Mouse (Mus musculus) hindbrain, embryonic 16.5 days (tissue): ENCODE measurements around the gene Rorc. TPM values are rescaled to one million over a fixed set of nuclear protein-coding genes. Genes with fewer than 3 reads are reported as not detected.

ENCODE experiments used
- ATAC-seq: fragments of 200-750 bp; cut with Nextera tagmentation; 2 replicates; pipeline ENCODE4 v1.8.0; 2017; ENCODE audit warnings: moderate TSS enrichment, moderate library complexity
- H3K27ac ChIP-seq: fragments of 300-500 bp; sonication (generic); 2 replicates; pipeline ENCODE4 v1.5.1; 2014; ENCODE audit warnings: low read depth, mild to moderate bottlenecking, control low read depth, low read length, moderate library complexity
- H3K27me3 ChIP-seq: fragments of 300-500 bp; sonication (generic); replicated peaks from 2 replicates; pipeline ENCODE4 v1.6.1; 2014; ENCODE audit warnings: low read length; ENCODE audit not compliant: control insufficient read depth, insufficient read depth
- H3K36me3 ChIP-seq: fragments of 300-500 bp; sonication (generic); 2 replicates; pipeline ENCODE4 v1.6.1; 2014; ENCODE audit warnings: mild to moderate bottlenecking, low read length, moderate library complexity, mixed read lengths; ENCODE audit not compliant: control insufficient read depth, insufficient read depth
- H3K4me1 ChIP-seq: fragments of 300-500 bp; sonication (generic); 2 replicates; pipeline ENCODE4 v1.6.1; 2014; ENCODE audit warnings: low read depth, low read length; ENCODE audit not compliant: control insufficient read depth, insufficient read depth
- H3K4me2 ChIP-seq: fragments of 300-500 bp; sonication (generic); 2 replicates; pipeline ENCODE4 v1.6.1; 2014; ENCODE audit warnings: mild to moderate bottlenecking, low read length, control low read depth, moderate library complexity
- H3K4me3 ChIP-seq: fragments of 300-500 bp; sonication (generic); 2 replicates; pipeline ENCODE4 v1.5.1; 2014; ENCODE audit warnings: mild to moderate bottlenecking, low read length, control low read depth, moderate library complexity
- H3K9ac ChIP-seq: fragments of 300-500 bp; sonication (generic); 2 replicates; pipeline ENCODE4 v1.6.1; 2014; ENCODE audit warnings: low read depth, mild to moderate bottlenecking, control low read depth, low read length, moderate library complexity
- H3K9me3 ChIP-seq: fragments of 300-500 bp; sonication (generic); 2 replicates; pipeline ENCODE4 v1.6.1; 2014; ENCODE audit warnings: mild to moderate bottlenecking, low read length, moderate library complexity; ENCODE audit not compliant: control insufficient read depth
- WGBS: fragments of 180-500 bp; shearing (Covaris S2); extraction: QIAGEN DNeasy Blood & Tissue Kit; methylation state at CpG from one replicate; pipeline ENCODE4 v1.1.7; 2014; 5-methylcytosine and 5-hydroxymethylcytosine counted together
- polyA plus RNA-seq: library from polyadenylated mRNA; unstranded; fragments of >200 nt; fragmentation: Nextera tagmentation; extraction: Ambion mirVana; gene quantifications from 2 replicates; pipeline ENCODE4 v1.2.1, GENCODE M21; 2015

The Rorc gene
- polyA plus RNA-seq, 1 experiment from 2014 or later: 0.36 TPM

DNA sequence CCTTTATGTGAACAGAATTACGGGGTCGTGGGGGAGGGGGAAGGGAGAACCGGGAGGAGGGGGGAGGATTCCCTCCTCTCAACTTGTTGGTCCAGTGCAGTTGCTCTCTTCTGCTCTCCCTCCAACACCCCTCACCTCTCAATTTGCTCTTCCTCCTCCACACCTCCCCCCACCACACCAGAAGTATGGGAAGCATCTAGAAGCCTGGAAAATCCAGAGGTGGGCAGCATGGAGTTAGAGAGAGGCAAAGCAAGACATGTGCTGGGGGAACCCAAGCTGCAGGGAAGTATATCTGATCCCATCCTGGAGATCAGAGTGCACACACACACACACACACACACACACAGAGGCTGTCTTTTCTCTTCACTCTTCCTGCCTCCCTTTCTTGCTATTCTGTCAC is 556 bp upstream of the Rorc start:
- H3K4me3 ChIP-seq: no peak overlapping the region

DNA sequence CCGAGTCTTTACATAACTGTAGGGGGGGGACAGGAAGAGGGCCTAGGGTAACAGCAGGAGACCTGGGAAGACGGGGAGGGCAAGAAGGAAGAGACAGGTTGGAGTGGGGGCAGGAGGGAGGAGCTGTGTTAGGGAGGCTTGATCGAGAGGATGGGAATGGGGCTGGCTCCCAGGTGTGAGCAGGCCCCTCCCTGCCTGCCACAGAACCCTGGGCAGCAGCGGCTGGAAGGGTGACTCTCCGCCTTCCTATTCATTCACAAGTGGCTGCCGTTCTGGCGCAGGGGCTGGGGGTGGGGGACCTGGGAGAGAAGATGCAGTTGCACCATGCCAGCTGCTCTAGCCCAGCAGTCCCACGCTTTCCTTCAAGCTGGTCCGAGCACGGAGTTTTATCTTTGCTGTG is 496 bp downstream of the Rorc start:
- WGBS: 4% methylated on average over 10 of the region's 10 CpGs
- peaks cover 22% of the 10 kb centered on the region for H3K4me1 ChIP-seq
- peak overlapping the region; percentile 14; the same call in 1 of the 2 replicates for H3K4me3 ChIP-seq
- H3K9ac ChIP-seq: peak overlapping the region; percentile 33; the same call in 1 of the 2 replicates
- peak overlapping the region; percentile 47 for H3K4me2 ChIP-seq
- no peaks in the 10 kb centered on the region for H3K9me3 ChIP-seq
- H3K27me3 ChIP-seq: 0 out of 2 replicates have a peak, but pooled peaks cover 4% of the 10 kb centered on the region
- no peak overlapping the region for H3K27ac ChIP-seq
- H3K36me3 ChIP-seq: no peaks in the 10 kb centered on the region
- ATAC-seq: peak; percentile 27

More for the DNA sequence above, 556 bp upstream of the Rorc start:
- no peaks in the 10 kb centered on the region for H3K9me3 ChIP-seq
- H3K27me3 ChIP-seq: 0 out of 2 replicates have a peak, but pooled peaks cover 4% of the 10 kb centered on the region
- no peaks in the 10 kb centered on the region for H3K36me3 ChIP-seq
- peak overlapping the region; percentile 47 for H3K4me2 ChIP-seq
- WGBS: 0% methylated on average over 3 of the region's 3 CpGs
- peak overlapping the region; percentile 41; the same call in 1 of the 2 replicates for H3K9ac ChIP-seq
- no peak overlapping the region; the same call in 1 of the 2 replicates for H3K27ac ChIP-seq
- H3K4me1 ChIP-seq: peaks cover 22% of the 10 kb centered on the region
- ATAC-seq: no peak; the same call in 1 of the 2 replicates

DNA sequence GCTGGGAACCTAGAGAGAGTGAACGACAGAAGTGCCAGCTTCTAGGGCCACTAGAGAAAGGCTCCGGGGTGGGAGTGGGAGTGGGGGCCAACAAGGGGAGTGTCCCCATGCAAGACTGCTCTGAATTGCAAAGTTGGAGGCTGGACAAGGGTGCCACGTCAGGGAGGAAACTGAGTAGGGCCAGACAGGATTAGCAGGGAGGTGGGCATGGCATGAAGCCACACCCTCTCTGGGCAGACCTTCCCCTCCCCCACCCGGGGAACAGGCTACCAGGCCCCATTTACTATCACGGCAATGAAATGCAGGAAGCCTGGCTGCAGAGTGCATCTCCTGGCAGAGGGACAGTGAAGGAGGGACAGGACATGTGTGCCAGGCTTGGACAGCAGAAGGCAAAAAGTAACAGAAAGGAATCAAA is 1.0 kb downstream of the Rorc start:
- Histone ChIP-seq H3K4me2 (peak overlapping the region; percentile 47), H3K4me3 (peak overlapping the region; percentile 14; the same call in 1 of the 2 replicates), H3K4me1 (peaks cover 22% of the 10 kb centered on the region), H3K9me3 (no peaks in the 10 kb centered on the region), H3K27ac (no peak overlapping the region), H3K36me3 (no peaks in the 10 kb centered on the region), H3K27me3 (0 out of 2 replicates have a peak, but pooled peaks cover 4% of the 10 kb centered on the region), H3K9ac (peak overlapping the region; percentile 33; the same call in 1 of the 2 replicates)
- WGBS: 3% methylated on average over 5 of the region's 5 CpGs
- ATAC-seq: peak; percentile 67

DNA sequence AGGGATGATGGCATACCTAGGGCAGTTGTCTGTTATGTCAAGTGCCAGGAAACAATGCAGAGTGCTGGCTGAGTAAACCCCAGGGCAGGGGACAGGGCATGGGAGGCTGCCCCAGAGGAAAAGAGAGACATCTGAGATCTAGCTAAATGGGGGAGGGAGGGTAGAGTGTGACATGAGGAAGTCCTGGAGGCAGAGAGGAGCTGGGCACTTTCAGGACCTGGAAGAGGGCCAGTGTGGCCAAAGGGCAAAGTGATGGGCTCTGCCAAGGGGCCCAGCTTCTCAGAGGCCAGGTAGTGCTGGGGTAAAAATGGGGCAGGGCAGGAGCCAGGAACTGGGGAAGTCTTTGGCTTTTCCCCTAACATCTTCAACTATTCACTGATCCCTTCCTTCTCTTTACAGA is 2.0 kb downstream of the Rorc start:
- H3K27me3 ChIP-seq: 0 out of 2 replicates have a peak, but pooled peaks cover 4% of the 10 kb centered on the region
- H3K36me3 ChIP-seq: no peaks in the 10 kb centered on the region
- H3K4me1 ChIP-seq: peaks cover 22% of the 10 kb centered on the region
- no peak overlapping the region for H3K4me2 ChIP-seq
- H3K9me3 ChIP-seq: no peaks in the 10 kb centered on the region
- H3K9ac ChIP-seq: no peak overlapping the region
- H3K4me3 ChIP-seq: no peak overlapping the region
- H3K27ac ChIP-seq: no peak overlapping the region
- ATAC-seq: no peak

DNA sequence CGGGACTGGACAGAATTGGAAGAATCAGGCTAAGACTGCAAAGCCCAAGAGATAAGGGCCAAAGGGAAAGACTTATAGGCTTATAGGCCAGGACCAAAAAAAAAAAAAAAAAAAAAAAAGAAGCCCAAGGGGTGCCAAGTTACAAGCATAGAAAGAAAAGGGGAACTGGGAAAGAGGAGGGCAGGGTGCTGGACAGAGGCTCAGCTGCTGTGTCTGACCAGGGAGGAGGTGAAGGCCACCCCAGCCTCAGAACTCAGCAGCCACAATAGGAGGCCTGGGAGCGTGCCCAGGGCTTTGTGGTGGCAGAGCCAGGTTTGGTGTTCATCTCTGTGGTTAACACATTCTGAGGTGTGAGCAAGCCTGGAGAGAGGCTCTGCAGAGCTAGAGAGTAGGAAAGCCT is 2.6 kb downstream of the Rorc start:
- no peak for ATAC-seq
- H3K4me3 ChIP-seq: no peak overlapping the region
- WGBS: 84% methylated on average over 2 of the region's 2 CpGs
- 0 out of 2 replicates have a peak, but pooled peaks cover 4% of the 10 kb centered on the region for H3K27me3 ChIP-seq
- H3K27ac ChIP-seq: no peak overlapping the region
- no peak overlapping the region for H3K9ac ChIP-seq
- H3K4me1 ChIP-seq: peaks cover 22% of the 10 kb centered on the region
- H3K4me2 ChIP-seq: no peak overlapping the region
- H3K9me3 ChIP-seq: no peaks in the 10 kb centered on the region
- no peaks in the 10 kb centered on the region for H3K36me3 ChIP-seq

DNA sequence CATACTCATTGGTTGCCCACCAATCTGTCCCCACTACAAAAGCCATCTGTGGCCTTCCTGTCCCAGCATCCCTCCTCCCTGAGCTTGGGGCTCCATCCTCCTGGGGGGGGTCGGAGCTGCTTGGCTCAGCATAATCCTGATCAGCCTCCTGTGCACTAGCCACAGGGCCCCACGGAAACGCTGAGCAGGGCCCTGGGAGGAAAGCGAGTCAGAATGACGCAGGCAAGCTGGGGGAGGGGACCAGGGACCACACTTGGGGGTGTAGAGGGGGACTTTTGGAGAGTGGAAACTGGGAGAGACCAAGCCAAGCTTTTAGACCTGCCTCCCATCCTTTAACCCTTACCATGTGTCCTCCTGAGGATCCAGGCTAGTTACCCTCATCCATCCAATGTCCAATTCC is 3.3 kb downstream of the Rorc start:
- no peak overlapping the region for H3K9ac ChIP-seq
- no peaks in the 10 kb centered on the region for H3K36me3 ChIP-seq
- H3K4me2 ChIP-seq: no peak overlapping the region
- no peak overlapping the region for H3K27ac ChIP-seq
- 54% methylated on average over 5 of the region's 5 CpGs for WGBS
- H3K9me3 ChIP-seq: no peaks in the 10 kb centered on the region
- H3K27me3 ChIP-seq: 0 out of 2 replicates have a peak, but pooled peaks cover 4% of the 10 kb centered on the region
- H3K4me1 ChIP-seq: peaks cover 22% of the 10 kb centered on the region
- ATAC-seq: no peak
- H3K4me3 ChIP-seq: no peak overlapping the region

DNA sequence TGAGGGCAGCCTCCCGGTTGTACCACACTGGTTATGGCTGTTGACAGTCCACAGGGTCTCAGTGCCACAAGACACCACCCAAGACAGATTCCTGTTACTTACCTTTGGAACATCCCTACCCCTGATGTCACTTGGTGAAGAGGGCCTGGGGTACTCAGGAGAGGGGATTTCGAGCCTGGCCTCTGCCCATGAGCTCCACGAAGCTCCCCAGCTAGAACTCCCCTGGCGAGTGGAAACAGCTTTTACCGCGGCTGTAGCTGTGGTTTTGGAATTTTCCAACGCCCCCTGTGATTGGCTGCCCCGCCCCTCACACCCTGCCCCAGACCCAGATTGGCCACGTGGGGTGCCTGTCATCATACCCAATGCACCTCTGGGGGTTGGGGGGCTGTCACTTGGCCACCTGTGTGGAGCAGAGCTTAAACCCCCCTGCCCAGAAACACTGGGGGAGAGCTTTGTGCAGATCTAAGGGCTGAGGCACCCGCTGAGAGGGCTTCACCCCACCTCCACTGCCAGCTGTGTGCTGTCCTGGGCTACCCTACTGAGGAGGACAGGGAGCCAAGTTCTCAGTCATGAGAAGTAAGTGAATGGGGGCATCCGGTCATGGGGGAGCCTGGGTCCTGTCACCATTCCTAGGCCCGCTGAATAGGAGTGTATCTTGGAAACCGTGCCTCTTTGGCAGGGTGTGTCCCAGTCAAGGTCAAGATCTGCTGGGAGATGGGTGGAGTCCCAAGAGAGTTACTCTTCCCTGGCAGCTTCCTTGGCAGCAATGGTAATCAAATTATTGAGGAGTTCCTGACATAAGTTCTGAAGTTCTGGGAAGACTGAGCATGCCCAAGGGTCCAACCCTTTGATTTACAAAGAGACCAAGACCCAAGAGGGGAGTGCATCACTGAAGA is 4.7 kb downstream of the Rorc start:
- WGBS: 17% methylated on average over 13 of the region's 13 CpGs
- ATAC-seq: no peak
- Histone ChIP-seq H3K4me1 (peaks cover 15% of the 10 kb centered on the region), H3K36me3 (no peaks in the 10 kb centered on the region), H3K4me2 (no peak overlapping the region), H3K4me3 (no peak overlapping the region), H3K27ac (no peak overlapping the region), H3K27me3 (0 out of 2 replicates have a peak, but pooled peaks cover 4% of the 10 kb centered on the region), H3K9ac (no peak overlapping the region), H3K9me3 (no peaks in the 10 kb centered on the region)

DNA sequence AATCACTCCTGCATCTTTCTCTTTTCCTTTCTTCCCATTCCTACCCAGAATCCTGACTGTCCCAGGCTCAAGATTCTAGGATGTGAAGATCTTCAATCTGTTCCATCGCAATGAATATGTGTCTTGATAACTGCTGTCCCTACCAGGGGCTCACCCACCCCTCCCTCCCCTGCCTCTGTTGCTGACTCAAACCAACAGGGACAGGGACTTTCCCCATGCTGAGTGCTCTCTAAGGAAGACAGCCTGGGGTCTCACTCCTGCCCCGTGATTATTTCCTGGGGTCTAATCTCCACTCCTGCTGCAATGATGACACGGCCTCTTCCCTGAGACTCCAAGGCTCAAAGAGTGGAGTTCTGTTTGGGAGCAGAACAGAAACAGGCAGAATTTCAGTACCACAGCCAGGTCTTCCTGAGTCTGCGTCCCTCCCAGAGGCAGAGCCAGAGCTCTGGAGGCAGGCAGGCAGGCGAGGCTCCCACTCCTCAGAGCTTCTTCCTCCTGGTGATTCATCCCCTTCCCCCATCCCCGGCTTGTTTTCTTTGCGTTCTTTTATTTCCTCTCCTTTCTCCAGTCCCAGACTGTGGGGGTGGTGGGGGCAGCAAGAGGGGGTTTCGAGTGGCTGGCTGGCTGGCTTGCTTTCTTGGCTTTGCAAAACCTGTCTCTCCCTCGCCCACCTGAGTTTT is 7.4 kb downstream of the Rorc start:
- no peaks in the 10 kb centered on the region for H3K9me3 ChIP-seq
- H3K4me2 ChIP-seq: no peak overlapping the region
- no peak overlapping the region for H3K27ac ChIP-seq
- 27% methylated on average over 9 of the region's 9 CpGs for WGBS
- 0 out of 2 replicates have a peak, but pooled peaks cover 4% of the 10 kb centered on the region for H3K27me3 ChIP-seq
- no peak for ATAC-seq
- H3K9ac ChIP-seq: no peak overlapping the region
- H3K36me3 ChIP-seq: no peaks in the 10 kb centered on the region
- no peaks in the 10 kb centered on the region for H3K4me1 ChIP-seq
- H3K4me3 ChIP-seq: no peak overlapping the region

DNA sequence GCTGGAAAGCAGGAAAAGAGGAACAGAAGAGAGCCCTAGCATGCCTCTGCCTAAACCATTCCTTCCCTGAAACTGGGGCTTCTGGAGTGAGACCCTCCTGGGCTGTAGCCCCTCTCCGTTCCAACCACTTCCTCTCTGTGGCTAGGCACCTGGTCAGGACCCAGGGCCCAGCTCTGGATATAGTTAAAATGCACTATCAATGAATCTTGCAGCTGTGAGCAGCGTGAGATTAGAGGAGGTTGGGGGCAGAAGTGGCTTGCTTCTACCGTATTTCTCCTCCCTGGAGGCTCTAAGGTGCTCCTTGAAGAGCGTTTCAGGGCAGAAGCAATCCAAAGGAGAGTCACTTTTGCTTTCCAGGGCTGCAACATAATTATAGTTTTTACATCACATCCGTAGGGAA is 9.7 kb downstream of the Rorc start:
- Histone ChIP-seq H3K36me3 (no peaks in the 10 kb centered on the region), H3K4me1 (no peaks in the 10 kb centered on the region), H3K9me3 (no peaks in the 10 kb centered on the region), H3K9ac (no peak overlapping the region), H3K4me3 (no peak overlapping the region), H3K27me3 (no peaks in the 10 kb centered on the region), H3K27ac (no peak overlapping the region), H3K4me2 (no peak overlapping the region)
- WGBS: 85% methylated on average over 5 of the region's 5 CpGs
- ATAC-seq: no peak
